Mouse (Mus musculus): ENCODE data around the gene Lrrfip1.

GRCm38 (mm10) chr1:91030383-91030782 is 31.8 kb downstream of the Lrrfip1 start:
- TF ChIP-seq CTCF (IDR thresholded peaks at IDR 0.05; ENCODE audit: control insufficient read depth, insufficient read depth, insufficient replicate concordance, low read depth, low read length): no peak
- TF ChIP-seq POLR2A (IDR thresholded peaks at IDR 0.05; ENCODE audit: control insufficient read depth, low read depth, low read length): no peak
